Mouse (Mus musculus) mouse embryonic stem cell (cell line): ENCODE measurements around the gene Kbtbd3.

Experiments used
- in situ Hi-C, 2 experiments: fragments of 300-500 bp; cut with MboI; formaldehyde crosslinking; loops; 1 replicate in 1 of 2; 3 replicates in 1 of 2; pipeline ENCODE4 v1.14.3; 2019 to 2020; ENCODE audit warnings: low sequenced_read_pairs in 2 of 2, low pct_unique_long_range_greater_than_20kb in 1 of 2, mixed read lengths in 1 of 2; ENCODE audit not compliant: unreplicated experiment in 1 of 2

Kbtbd3 gene

GRCm38 (mm10) chr9:4309351-4310085, at the start of gene Kbtbd3, which contains the start of gene Aasdhppt:
Gene Kbtbd3, plus strand, starts transcription at chr9:4309833.
Gene Aasdhppt, minus strand, starts transcription at chr9:4309471.
- in situ Hi-C loops: no loop called here

- in situ Hi-C loops: no loop called here
These were observed 49.5 kb upstream of the Kbtbd3 start for GRCm38 (mm10) chr9:4259841-4260745.

GRCm38 (mm10) chr9:4260746-4261090, 48.9 kb upstream of the Kbtbd3 start:
- in situ Hi-C loops: no loop called here

- in situ Hi-C loops: no loop called here
These were observed 42.8 kb upstream of the Kbtbd3 start for GRCm38 (mm10) chr9:4266881-4267280.

- in situ Hi-C loops: no loop called here
These were observed 25.8 kb upstream of the Kbtbd3 start for GRCm38 (mm10) chr9:4283850-4284249.

- in situ Hi-C loops: no loop called here
These were observed 9.2 kb upstream of the Kbtbd3 start for GRCm38 (mm10) chr9:4300466-4300865.

GRCm38 (mm10) chr9:4304867-4305266, 4.8 kb upstream of the Kbtbd3 start:
- in situ Hi-C loops: no loop called here

GRCm38 (mm10) chr9:4308628-4309350, 844 bp upstream of the Kbtbd3 start:
- in situ Hi-C loops: no loop called here

GRCm38 (mm10) chr9:4310706-4311105, 1.1 kb downstream of the Kbtbd3 start:
- in situ Hi-C loops: no loop called here

- in situ Hi-C loops: no loop called here
These were observed 1.5 kb downstream of the Kbtbd3 start for GRCm38 (mm10) chr9:4311162-4311561.

- in situ Hi-C loops: no loop called here
These were observed 4.3 kb downstream of the Kbtbd3 start for GRCm38 (mm10) chr9:4313946-4314345.

- in situ Hi-C loops: no loop called here
These were observed 6.1 kb downstream of the Kbtbd3 start for GRCm38 (mm10) chr9:4315746-4316145.

- in situ Hi-C loops: no loop called here
These were observed 9.5 kb downstream of the Kbtbd3 start for GRCm38 (mm10) chr9:4318939-4319721.

GRCm38 (mm10) chr9:4353163-4353562, 43.5 kb downstream of the Kbtbd3 start:
- in situ Hi-C loops: no loop called here

- in situ Hi-C loops: no loop called here
These were observed 66.4 kb downstream of the Kbtbd3 start, which contains the start of gene Msantd4 for GRCm38 (mm10) chr9:4375828-4376639. Gene Msantd4, plus strand, starts transcription at chr9:4376562.

- in situ Hi-C loops: no loop called here
These were observed 67.0 kb downstream of the Kbtbd3 start for GRCm38 (mm10) chr9:4376640-4377120.
